Mouse (Mus musculus) intestine, postnatal 0 days (tissue): ENCODE results near the gene Mbnl1. TPM values are rescaled to one million over a fixed set of nuclear protein-coding genes. Genes with fewer than 3 reads are reported as not detected.

Experiments
- ATAC-seq: fragments of 200-750 bp; cut with Nextera tagmentation; 2 replicates; pipeline ENCODE4 v1.8.0; 2017; ENCODE audit warnings: mild to moderate bottlenecking, moderate TSS enrichment, moderate library complexity
- H3K27ac ChIP-seq: fragments of 300-500 bp; sonication (generic); 2 replicates; pipeline ENCODE4 v1.5.1; 2014; ENCODE audit warnings: mild to moderate bottlenecking, low read depth, low read length, moderate library complexity
- H3K27me3 ChIP-seq: fragments of 300-500 bp; sonication (generic); replicated peaks from 2 replicates; pipeline ENCODE4 v1.6.1; 2014; ENCODE audit warnings: low read length, mixed read lengths; ENCODE audit not compliant: control insufficient read depth, insufficient read depth
- H3K36me3 ChIP-seq: fragments of 300-500 bp; sonication (generic); 2 replicates; pipeline ENCODE4 v1.6.1; 2014; ENCODE audit warnings: mild to moderate bottlenecking, moderate library complexity; ENCODE audit not compliant: control insufficient read depth, insufficient read depth
- H3K4me1 ChIP-seq: fragments of 300-500 bp; sonication (generic); replicated peaks from 2 replicates; pipeline ENCODE4 v1.6.1; 2014; ENCODE audit warnings: antibody characterized with exemption, low read length, mixed read lengths; ENCODE audit not compliant: control insufficient read depth, insufficient read depth
- H3K4me2 ChIP-seq: fragments of 300-500 bp; sonication (generic); replicated peaks from 2 replicates; pipeline ENCODE4 v1.6.1; 2014; ENCODE audit warnings: low read depth, mild to moderate bottlenecking, moderate library complexity
- H3K4me3 ChIP-seq: fragments of 300-500 bp; sonication (generic); 2 replicates; pipeline ENCODE4 v1.5.1; 2014; ENCODE audit warnings: low read depth, low read length
- H3K9ac ChIP-seq: fragments of 300-500 bp; sonication (generic); 2 replicates; pipeline ENCODE4 v1.6.1; 2014; ENCODE audit warnings: mild to moderate bottlenecking, low read depth, low read length
- H3K9me3 ChIP-seq: fragments of 300-500 bp; sonication (generic); 2 replicates; pipeline ENCODE4 v1.6.1; 2016; ENCODE audit warnings: mixed run types; ENCODE audit not compliant: control insufficient read depth
- CTCF ChIP-seq: sonication (generic); IDR thresholded peaks from 2 replicates; pipeline ENCODE4 v1.5.1; 2016; ENCODE audit warnings: low read depth, mild to moderate bottlenecking, control low read depth, antibody characterized with exemption, moderate library complexity
- WGBS: fragments of 180-500 bp; shearing (Covaris S2); extraction: QIAGEN DNeasy Blood & Tissue Kit; methylation state at CpG from one replicate; pipeline ENCODE4 v1.1.7; 2014; 5-methylcytosine and 5-hydroxymethylcytosine counted together
- polyA plus RNA-seq: library from polyadenylated mRNA; unstranded; fragments of >200 nt; fragmentation: Nextera tagmentation; extraction: Ambion mirVana; gene quantifications from 2 replicates; pipeline ENCODE4 v1.2.1, GENCODE M21; 2015

Mbnl1 gene
- polyA plus RNA-seq, 1 experiment from 2014 or later, result 55.5 TPM

DNA sequence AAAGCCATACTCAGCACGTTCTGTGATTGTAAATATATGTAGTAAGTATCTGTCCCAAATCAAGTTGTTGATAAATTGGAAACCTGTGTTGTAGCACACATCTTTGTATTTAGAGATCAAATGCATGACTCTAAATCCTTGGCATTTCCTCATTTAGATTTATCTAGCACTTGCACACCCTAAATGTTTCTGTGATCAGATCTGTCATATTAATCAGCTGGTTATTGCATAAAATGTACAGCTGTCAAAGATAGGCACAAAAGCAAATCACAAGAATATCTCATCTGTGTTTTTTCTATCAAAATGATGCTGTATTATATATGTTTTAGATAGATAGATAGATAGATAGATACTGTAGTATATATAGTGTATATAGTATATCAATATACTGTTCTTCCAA, 98.9 kb downstream of the Mbnl1 start:
- no peak overlapping the region for H3K4me3 ChIP-seq
- no peak for TF ChIP-seq CTCF
- peaks cover 8% of the 10 kb centered on the region for H3K4me1 ChIP-seq
- H3K9ac ChIP-seq, result no peak overlapping the region
- no peak for ATAC-seq
- no peak overlapping the region for H3K4me2 ChIP-seq
- H3K27me3 ChIP-seq, result no peaks in the 10 kb centered on the region
- H3K27ac ChIP-seq, result no peak overlapping the region
- 89% methylated on average over 1 of the region's 1 CpGs for WGBS
- H3K9me3 ChIP-seq, result no peaks in the 10 kb centered on the region
- no peaks in the 10 kb centered on the region for H3K36me3 ChIP-seq

DNA sequence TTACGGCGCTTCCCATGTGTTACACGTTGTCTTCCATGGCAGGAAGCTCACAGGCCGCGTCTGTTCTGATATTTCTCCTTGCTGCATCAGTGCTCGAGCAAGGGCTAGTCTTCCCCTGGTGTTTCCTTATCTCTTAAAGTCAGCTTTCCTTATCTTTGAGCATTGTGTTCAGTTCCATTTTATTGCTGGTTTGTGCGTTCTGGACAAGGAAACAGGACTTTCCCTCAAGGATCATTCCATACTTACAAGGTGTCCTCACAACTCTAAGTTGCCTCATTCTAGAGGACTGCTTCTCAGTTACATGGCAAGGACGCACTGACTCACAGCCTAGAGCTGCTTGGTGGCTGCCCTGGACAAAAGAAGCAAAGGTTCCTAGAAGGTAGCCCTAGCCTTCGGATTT, 101.6 kb downstream of the Mbnl1 start:
- no peaks in the 10 kb centered on the region for H3K9me3 ChIP-seq
- H3K9ac ChIP-seq, result no peak overlapping the region
- TF ChIP-seq CTCF, result no peak
- H3K27ac ChIP-seq, result no peak overlapping the region
- H3K4me2 ChIP-seq, result 0 out of 2 replicates have a peak overlapping the region, but pooled peaks have one; percentile 9
- H3K36me3 ChIP-seq, result no peaks in the 10 kb centered on the region
- H3K4me1 ChIP-seq, result peaks cover 14% of the 10 kb centered on the region
- 50% methylated on average over 9 of the region's 9 CpGs for WGBS
- peak; percentile 88 for ATAC-seq
- no peaks in the 10 kb centered on the region for H3K27me3 ChIP-seq
- no peak overlapping the region for H3K4me3 ChIP-seq

GRCm38 (mm10) chr3:60574849-60575524, 102.4 kb downstream of the Mbnl1 start:
- H3K4me1 ChIP-seq, result peaks cover 15% of the 10 kb centered on the region
- H3K27me3 ChIP-seq, result no peaks in the 10 kb centered on the region
- H3K27ac ChIP-seq, result no peak overlapping the region
- TF ChIP-seq CTCF, result no peak
- no peak overlapping the region for H3K4me2 ChIP-seq
- no peaks in the 10 kb centered on the region for H3K9me3 ChIP-seq
- no peaks in the 10 kb centered on the region for H3K36me3 ChIP-seq
- no peak overlapping the region for H3K4me3 ChIP-seq
- no peak for ATAC-seq
- WGBS, result 68% methylated on average over 4 of the region's 4 CpGs
- no peak overlapping the region for H3K9ac ChIP-seq

- H3K4me2 ChIP-seq, result no peak overlapping the region; the same call in 1 of the 2 replicates
- no peak for ATAC-seq
- H3K4me3 ChIP-seq, result no peak overlapping the region
- no peaks in the 10 kb centered on the region for H3K27me3 ChIP-seq
- no peak overlapping the region for H3K9ac ChIP-seq
- no peaks in the 10 kb centered on the region for H3K36me3 ChIP-seq
- H3K9me3 ChIP-seq, result no peaks in the 10 kb centered on the region
- peaks cover 19% of the 10 kb centered on the region for H3K4me1 ChIP-seq
- WGBS, result 41% methylated on average over 2 of the region's 2 CpGs
- H3K27ac ChIP-seq, result no peak overlapping the region
- TF ChIP-seq CTCF, result no peak
These were observed 103.3 kb downstream of the Mbnl1 start for GRCm38 (mm10) chr3:60575945-60576344.

DNA sequence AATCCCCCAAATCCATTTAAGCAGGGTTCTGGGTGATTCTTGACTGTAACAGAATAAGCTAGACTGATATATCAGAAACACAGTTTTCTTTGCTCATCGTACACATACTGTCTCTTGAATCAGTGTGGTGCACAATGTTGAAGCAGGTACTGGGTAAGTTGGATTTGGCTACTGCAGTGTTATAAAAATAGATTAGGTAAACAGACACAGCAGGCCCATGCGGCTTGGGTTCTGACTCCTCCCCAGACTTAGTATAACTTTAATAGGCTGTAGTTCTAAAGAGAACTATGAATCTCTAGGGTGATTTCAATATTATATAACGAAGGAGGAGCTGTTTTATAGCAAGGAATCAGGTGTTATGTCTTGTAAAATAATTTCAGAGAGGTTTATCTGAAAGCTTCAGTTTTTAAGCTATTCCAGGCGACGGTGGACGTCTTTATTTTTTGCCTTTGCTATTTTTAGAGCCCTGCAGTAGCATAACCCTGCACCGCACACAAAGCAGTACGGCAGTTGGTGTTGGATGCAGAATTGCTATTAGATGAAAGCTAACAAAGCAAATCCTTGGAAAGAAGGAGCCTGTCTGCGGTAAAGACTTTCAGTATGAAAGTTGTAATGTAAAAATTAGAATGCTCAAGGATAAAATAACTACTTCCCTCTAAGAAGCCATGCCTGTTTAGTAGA, 103.9 kb downstream of the Mbnl1 start:
- no peak overlapping the region for H3K27ac ChIP-seq

GRCm38 (mm10) chr3:60579880-60580279, 107.2 kb downstream of the Mbnl1 start:
- Histone ChIP-seq H3K4me2 (no peak overlapping the region), H3K27me3 (no peaks in the 10 kb centered on the region), H3K36me3 (no peaks in the 10 kb centered on the region), H3K9ac (no peak overlapping the region), H3K4me3 (no peak overlapping the region), H3K9me3 (no peaks in the 10 kb centered on the region), H3K4me1 (peaks cover 19% of the 10 kb centered on the region), H3K27ac (no peak overlapping the region)
- 80% methylated on average over 4 of the region's 4 CpGs for WGBS
- no peak for ATAC-seq
- no peak for TF ChIP-seq CTCF

More for the DNA sequence above, 103.9 kb downstream of the Mbnl1 start:
- no peak for TF ChIP-seq CTCF
- Histone ChIP-seq H3K9ac (no peak overlapping the region), H3K9me3 (no peaks in the 10 kb centered on the region), H3K36me3 (no peaks in the 10 kb centered on the region), H3K4me3 (no peak overlapping the region), H3K4me2 (no peak overlapping the region; the same call in 1 of the 2 replicates), H3K4me1 (peaks cover 19% of the 10 kb centered on the region), H3K27me3 (no peaks in the 10 kb centered on the region)
- ATAC-seq, result no peak
- WGBS, result 33% methylated on average over 9 of the region's 9 CpGs
